Mouse (Mus musculus) lung, embryonic 15.5 days (tissue): ENCODE data around the gene Lrch1. TPM values are rescaled to one million over a fixed set of nuclear protein-coding genes. Genes with fewer than 3 reads are reported as not detected.

Source experiments
- ATAC-seq: fragments of 200-750 bp; cut with Nextera tagmentation; 2 replicates; pipeline ENCODE4 v1.8.0; 2017; ENCODE audit warnings: moderate number of reproducible peaks, borderline replicate concordance; ENCODE audit not compliant: low FRiP score, low TSS enrichment; ENCODE audit errors: extremely low read depth
- H3K27ac ChIP-seq: fragments of 300-500 bp; sonication (generic); 2 replicates; pipeline ENCODE4 v1.5.1; 2015; ENCODE audit warnings: moderate library complexity, mild to moderate bottlenecking, inconsistent platforms
- H3K27me3 ChIP-seq: fragments of 300-500 bp; sonication (generic); 2 replicates; pipeline ENCODE4 v1.6.1; 2015; ENCODE audit warnings: inconsistent platforms
- H3K36me3 ChIP-seq: fragments of 300-500 bp; sonication (generic); 2 replicates; pipeline ENCODE4 v1.6.1; 2015; ENCODE audit warnings: inconsistent platforms
- H3K4me1 ChIP-seq: fragments of 300-500 bp; sonication (generic); 2 replicates; pipeline ENCODE4 v1.6.1; 2015; ENCODE audit warnings: inconsistent platforms
- H3K4me2 ChIP-seq: fragments of 300-500 bp; sonication (generic); 2 replicates; pipeline ENCODE4 v1.6.1; 2015; ENCODE audit warnings: inconsistent platforms, mild to moderate bottlenecking, moderate library complexity
- H3K4me3 ChIP-seq: fragments of 300-500 bp; sonication (generic); 2 replicates; pipeline ENCODE4 v1.5.1; 2015; ENCODE audit warnings: mild to moderate bottlenecking, inconsistent platforms
- H3K9ac ChIP-seq: fragments of 300-500 bp; sonication (generic); 2 replicates; pipeline ENCODE4 v1.6.1; 2015; ENCODE audit warnings: inconsistent platforms
- H3K9me3 ChIP-seq: fragments of 300-500 bp; sonication (generic); 2 replicates; pipeline ENCODE4 v1.6.1; 2016; ENCODE audit warnings: inconsistent platforms
- whole genome bisulfite sequencing: fragments of 180-500 bp; shearing (Covaris S2); methylation state at CpG from one replicate; pipeline ENCODE4 v1.1.7; 2015; 5-methylcytosine and 5-hydroxymethylcytosine counted together
- polyA plus RNA-seq: library from polyadenylated mRNA; unstranded; fragments of >200 nt; fragmentation: Nextera tagmentation; extraction: Ambion mirVana; gene quantifications from 2 replicates; pipeline ENCODE4 v1.2.1, GENCODE M21; 2015

The Lrch1 gene
- polyA plus RNA-seq, 1 experiment from 2014 or later, result 19.9 TPM

DNA sequence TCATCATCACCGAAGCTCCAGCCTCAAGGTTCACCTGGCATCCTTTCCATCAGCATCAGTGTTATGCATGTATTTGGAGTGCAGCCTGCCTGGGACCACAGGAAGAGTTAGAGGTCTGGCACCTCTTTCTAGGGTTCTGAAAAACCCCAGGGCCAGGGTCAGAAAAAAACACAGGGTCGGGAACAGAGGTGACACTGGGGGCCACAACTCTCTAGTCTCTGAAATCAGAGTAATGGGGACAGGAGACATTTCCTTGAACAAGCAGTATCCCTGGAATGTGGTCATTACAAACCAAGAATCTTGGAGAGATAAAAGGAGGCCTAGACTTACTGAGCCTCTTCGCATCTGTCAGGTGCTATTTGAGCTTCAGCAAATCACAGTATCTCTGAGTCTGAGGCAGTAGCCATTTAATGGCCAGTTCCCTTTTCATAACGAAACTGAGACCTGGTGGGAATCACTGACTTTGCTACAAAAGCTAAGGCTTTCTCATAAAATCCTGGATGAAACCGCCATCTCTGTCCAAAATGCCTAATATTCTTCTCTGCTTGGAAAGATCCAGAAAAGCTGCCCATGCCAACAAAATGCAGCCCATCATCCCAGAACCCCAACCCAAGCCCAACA is 30.1 kb downstream of the Lrch1 start:
- WGBS, result 78% methylated on average over 5 of the region's 5 CpGs
- Histone ChIP-seq H3K4me1 (peaks cover 50% of the 10 kb centered on the region), H3K27ac (no peak overlapping the region), H3K27me3 (no peaks in the 10 kb centered on the region), H3K4me3 (no peak overlapping the region), H3K9ac (no peak overlapping the region), H3K36me3 (no peaks in the 10 kb centered on the region), H3K4me2 (no peak overlapping the region), H3K9me3 (no peaks in the 10 kb centered on the region)
- no peak for ATAC-seq

DNA sequence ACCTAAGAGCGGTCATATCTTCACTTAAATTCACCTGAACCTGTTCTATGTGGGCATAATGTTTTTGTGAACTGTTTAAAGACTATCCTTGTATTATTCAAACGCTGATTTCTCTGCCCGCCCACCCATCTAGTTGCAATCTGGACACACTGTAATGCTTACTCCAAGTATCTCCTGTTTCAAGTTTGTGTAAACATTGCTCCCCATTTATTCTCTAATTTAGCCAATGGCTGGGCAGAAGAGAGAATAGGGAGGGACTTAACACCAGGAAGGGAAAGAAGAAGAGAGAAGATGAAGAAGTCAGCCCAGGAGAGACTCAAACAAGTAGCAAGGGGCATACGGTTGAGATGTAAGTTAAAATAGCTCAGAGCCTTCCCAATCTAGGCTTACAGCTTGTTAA is 31.0 kb downstream of the Lrch1 start:
- WGBS, result 47% methylated on average over 4 of the region's 4 CpGs
- peak; percentile 48; the same call in 1 of the 2 replicates for ATAC-seq
- Histone ChIP-seq H3K36me3 (no peaks in the 10 kb centered on the region), H3K27ac (no peak overlapping the region), H3K4me1 (peaks cover 46% of the 10 kb centered on the region), H3K4me3 (no peak overlapping the region), H3K9me3 (no peaks in the 10 kb centered on the region), H3K27me3 (no peaks in the 10 kb centered on the region), H3K4me2 (no peak overlapping the region), H3K9ac (no peak overlapping the region)

DNA sequence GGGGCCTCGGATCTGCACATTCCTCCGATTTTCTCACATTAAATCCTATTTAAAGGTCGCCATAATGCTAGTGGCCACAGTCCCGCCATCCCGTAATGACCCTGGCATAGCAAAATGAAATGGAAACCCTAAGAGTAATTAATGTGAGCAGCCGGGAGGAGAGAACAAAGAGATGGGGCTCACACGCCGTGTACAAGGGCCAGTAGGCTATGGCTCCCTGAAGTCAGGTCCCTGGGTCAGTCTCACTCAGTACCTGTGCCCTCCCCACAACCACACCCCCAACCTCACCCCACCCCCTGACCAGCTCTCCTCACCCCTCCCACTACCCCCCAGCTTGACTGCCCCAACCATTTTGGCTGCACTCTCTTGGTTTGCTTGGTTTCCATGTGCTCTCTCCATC is 31.6 kb downstream of the Lrch1 start:
- 75% methylated on average over 8 of the region's 8 CpGs for WGBS
- Histone ChIP-seq H3K27me3 (no peaks in the 10 kb centered on the region), H3K36me3 (no peaks in the 10 kb centered on the region), H3K4me2 (no peak overlapping the region), H3K4me3 (no peak overlapping the region), H3K9me3 (no peaks in the 10 kb centered on the region), H3K27ac (no peak overlapping the region), H3K4me1 (peaks cover 51% of the 10 kb centered on the region), H3K9ac (no peak overlapping the region)
- ATAC-seq, result no peak

DNA sequence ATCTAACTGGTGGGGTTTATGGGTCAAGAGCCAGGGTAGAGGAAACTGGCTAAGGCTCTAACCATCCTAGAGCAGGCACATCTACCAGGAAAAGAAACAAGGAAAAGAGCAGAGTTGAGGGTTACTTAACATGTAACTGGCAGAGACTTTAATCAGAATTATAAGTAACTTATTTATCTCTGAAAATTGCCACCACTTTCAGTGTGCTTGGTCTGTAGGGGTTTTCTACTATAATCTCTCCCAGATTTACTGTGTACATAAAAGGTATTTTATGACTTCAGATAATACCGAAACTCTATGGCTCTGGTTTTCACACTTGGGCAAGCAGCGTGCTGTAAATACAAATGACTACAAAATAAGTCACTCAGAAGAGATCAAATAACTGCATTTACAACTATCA is 32.0 kb downstream of the Lrch1 start:
- Histone ChIP-seq H3K4me1 (peaks cover 55% of the 10 kb centered on the region), H3K4me2 (no peak overlapping the region), H3K36me3 (no peaks in the 10 kb centered on the region), H3K4me3 (no peak overlapping the region), H3K27ac (peak overlapping the region; percentile 82; the same call in 1 of the 2 replicates), H3K9me3 (no peaks in the 10 kb centered on the region), H3K9ac (no peak overlapping the region), H3K27me3 (no peaks in the 10 kb centered on the region)
- WGBS, result 69% methylated on average over 2 of the region's 2 CpGs
- no peak for ATAC-seq

DNA sequence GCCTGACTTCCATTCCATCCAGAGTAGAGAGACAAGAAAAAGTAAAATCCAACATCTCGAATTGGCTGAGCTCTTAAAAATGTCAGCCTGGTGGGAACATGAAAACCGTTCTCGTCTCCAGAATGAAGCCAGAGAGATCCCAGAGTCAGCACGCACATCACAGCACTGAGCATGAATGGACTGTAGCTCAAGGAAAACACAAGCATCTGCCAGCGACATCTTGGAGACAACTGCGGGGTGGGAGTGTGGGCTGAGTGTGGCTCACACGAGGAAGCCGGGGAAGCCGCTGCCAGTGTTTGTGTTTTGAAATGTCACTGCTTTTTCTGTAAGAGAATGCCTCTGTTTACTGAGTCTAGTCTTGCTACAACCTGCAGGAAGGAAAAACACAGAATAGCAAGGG is 32.7 kb downstream of the Lrch1 start:
- Histone ChIP-seq H3K9me3 (no peaks in the 10 kb centered on the region), H3K4me2 (no peak overlapping the region), H3K9ac (no peak overlapping the region), H3K36me3 (no peaks in the 10 kb centered on the region), H3K4me1 (peaks cover 60% of the 10 kb centered on the region), H3K4me3 (no peak overlapping the region), H3K27ac (peak overlapping the region; percentile 82), H3K27me3 (no peaks in the 10 kb centered on the region)
- peak; percentile 56; the same call in 1 of the 2 replicates for ATAC-seq
- WGBS, result 32% methylated on average over 9 of the region's 9 CpGs

DNA sequence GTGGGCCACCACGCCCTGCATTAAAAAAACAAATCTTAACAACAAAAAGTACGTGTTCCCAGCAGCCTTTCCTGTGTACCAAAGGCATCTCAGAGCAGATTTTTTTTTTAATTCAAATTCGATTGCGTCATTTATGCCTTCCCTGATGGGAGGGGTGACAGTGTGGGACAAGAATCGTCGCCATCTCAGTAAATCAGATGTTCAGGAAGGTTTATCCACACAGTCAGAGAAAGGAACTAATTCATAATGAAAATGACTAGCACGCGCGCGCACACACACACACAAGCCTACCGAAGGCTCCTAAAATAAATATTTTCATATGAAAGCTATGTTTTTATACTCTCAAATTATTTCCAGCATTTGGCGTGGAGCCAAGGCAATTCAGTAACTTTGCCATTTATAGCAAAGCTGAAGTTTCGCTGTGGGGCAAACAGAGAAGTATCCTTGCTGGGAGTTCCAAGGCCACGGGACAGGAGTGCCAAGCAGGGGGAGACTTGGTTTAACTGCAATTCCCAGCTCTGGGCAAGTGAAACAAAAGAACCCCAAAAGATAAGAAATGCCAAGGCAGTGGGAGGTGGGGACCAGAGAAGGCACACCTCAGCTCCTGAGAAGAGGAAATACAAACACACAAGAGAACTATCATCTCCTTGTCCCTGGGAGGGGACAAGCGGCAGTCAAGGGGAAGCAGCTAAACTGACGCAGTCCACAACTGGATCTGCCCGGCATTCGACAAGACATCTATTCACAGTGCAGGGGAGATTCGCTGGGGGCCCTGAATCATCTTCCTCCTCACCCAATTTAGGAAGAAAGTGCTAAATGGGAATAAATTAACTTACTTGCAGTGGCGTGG is 34.1 kb downstream of the Lrch1 start:
- no peak overlapping the region for H3K9ac ChIP-seq
- peaks cover 60% of the 10 kb centered on the region for H3K4me1 ChIP-seq
- peak; percentile 48; the same call in 1 of the 2 replicates for ATAC-seq
- peak overlapping the region; percentile 82 for H3K27ac ChIP-seq
- H3K36me3 ChIP-seq, result no peaks in the 10 kb centered on the region
- H3K9me3 ChIP-seq, result no peaks in the 10 kb centered on the region
- no peak overlapping the region for H3K4me3 ChIP-seq
- WGBS, result 28% methylated on average over 20 of the region's 20 CpGs
- H3K4me2 ChIP-seq, result peak overlapping the region; percentile 36
- no peaks in the 10 kb centered on the region for H3K27me3 ChIP-seq

DNA sequence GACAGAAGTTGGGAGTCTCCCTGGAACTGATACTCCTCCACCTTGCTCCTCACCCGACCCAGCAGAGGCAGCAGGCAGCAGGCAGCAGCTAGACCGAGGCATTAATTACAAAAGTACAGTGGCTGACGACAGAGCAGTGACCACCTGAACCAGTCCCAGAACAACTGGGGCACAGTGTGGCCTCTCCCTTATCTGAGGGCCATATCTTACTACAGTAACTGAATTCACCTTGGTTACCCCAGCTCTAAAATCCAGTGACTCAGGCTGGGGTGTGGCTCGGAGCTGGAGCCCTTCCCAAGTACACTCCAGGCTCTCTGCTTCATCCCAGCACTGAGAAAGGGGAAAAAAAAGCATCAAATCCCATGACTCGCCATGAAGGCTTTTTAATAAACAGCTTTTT is 37.3 kb downstream of the Lrch1 start:
- peak; percentile 24; the same call in 1 of the 2 replicates for ATAC-seq
- no peak overlapping the region for H3K4me2 ChIP-seq
- 0 out of 2 replicates have a peak overlapping the region, but pooled peaks have one; percentile 8 for H3K27ac ChIP-seq
- H3K4me1 ChIP-seq, result peaks cover 54% of the 10 kb centered on the region
- H3K4me3 ChIP-seq, result no peak overlapping the region
- H3K9ac ChIP-seq, result no peak overlapping the region
- no peaks in the 10 kb centered on the region for H3K9me3 ChIP-seq
- no peaks in the 10 kb centered on the region for H3K27me3 ChIP-seq
- no peaks in the 10 kb centered on the region for H3K36me3 ChIP-seq
- WGBS, result 42% methylated on average over 5 of the region's 5 CpGs

DNA sequence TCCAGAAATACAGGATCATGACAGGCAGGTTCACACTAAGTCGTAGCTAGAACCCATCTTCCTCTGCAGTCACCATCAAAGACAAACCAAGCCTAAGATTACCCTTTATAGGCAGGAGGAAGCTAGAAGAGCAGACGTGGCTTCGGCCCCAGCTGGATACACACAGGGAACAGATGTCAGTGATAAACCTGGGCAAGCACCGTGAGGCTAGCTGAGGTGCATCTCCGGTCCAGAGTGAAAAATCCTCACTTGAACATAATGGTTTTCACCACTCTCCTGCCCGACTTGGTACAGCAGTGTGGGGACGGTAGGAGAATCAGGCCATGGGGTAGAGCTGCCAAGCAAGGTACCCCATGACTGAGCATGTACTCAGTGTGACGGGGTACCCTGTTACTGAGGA is 38.7 kb downstream of the Lrch1 start:
- Histone ChIP-seq H3K27ac (no peak overlapping the region), H3K27me3 (no peaks in the 10 kb centered on the region), H3K4me2 (no peak overlapping the region), H3K9me3 (no peaks in the 10 kb centered on the region), H3K4me3 (no peak overlapping the region), H3K4me1 (peaks cover 41% of the 10 kb centered on the region), H3K36me3 (no peaks in the 10 kb centered on the region), H3K9ac (no peak overlapping the region)
- WGBS, result 78% methylated on average over 8 of the region's 8 CpGs
- ATAC-seq, result no peak

DNA sequence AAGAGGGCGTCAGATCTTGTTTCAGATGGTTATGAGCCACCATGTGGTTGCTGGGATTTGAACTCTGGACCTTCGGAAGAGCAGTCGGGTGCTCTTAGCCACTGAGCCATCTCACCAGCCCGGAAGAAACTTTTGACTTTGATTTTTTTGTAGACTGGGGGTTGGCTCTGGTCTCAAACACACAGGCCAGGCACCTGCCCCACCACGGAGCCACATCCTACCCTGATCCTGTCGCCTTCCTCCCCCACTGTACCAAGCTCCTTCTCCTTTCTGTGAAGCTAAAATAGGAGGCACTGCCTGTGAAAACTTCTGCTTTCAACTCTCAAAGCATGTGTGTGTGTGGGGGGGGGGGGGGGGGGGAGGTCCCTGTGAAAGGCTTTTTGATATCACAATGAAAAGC is 39.4 kb downstream of the Lrch1 start:
- 82% methylated on average over 6 of the region's 6 CpGs for WGBS
- no peaks in the 10 kb centered on the region for H3K9me3 ChIP-seq
- ATAC-seq, result no peak
- H3K4me3 ChIP-seq, result no peak overlapping the region
- H3K36me3 ChIP-seq, result no peaks in the 10 kb centered on the region
- H3K27me3 ChIP-seq, result no peaks in the 10 kb centered on the region
- no peak overlapping the region for H3K27ac ChIP-seq
- H3K4me1 ChIP-seq, result peaks cover 33% of the 10 kb centered on the region
- no peak overlapping the region for H3K4me2 ChIP-seq
- H3K9ac ChIP-seq, result no peak overlapping the region

DNA sequence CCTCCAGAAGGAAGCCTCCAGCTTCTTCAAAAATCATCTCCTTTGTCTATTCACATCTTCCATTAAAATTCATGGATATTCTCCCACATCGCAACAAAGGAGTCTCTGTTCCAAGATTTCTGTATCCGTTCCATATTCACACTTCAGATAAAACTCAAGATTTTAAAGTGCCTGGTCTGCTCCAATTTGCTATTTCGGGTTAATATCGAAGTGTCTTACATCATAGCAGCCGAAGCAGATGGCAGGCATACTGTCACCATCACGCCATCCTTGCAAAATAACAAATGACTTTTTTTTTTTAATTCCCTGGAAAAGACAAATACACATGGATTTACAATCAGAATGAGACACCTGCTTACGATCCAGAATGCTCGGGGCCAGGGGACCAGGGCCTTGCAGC is 40.0 kb downstream of the Lrch1 start:
- H3K4me3 ChIP-seq, result no peak overlapping the region
- no peak overlapping the region for H3K4me2 ChIP-seq
- H3K27me3 ChIP-seq, result no peaks in the 10 kb centered on the region
- no peaks in the 10 kb centered on the region for H3K9me3 ChIP-seq
- H3K4me1 ChIP-seq, result peaks cover 34% of the 10 kb centered on the region; the same call in 1 of the 2 replicates
- H3K27ac ChIP-seq, result no peak overlapping the region
- no peak overlapping the region for H3K9ac ChIP-seq
- WGBS, result 82% methylated on average over 8 of the region's 8 CpGs
- ATAC-seq, result no peak
- H3K36me3 ChIP-seq, result no peaks in the 10 kb centered on the region

DNA sequence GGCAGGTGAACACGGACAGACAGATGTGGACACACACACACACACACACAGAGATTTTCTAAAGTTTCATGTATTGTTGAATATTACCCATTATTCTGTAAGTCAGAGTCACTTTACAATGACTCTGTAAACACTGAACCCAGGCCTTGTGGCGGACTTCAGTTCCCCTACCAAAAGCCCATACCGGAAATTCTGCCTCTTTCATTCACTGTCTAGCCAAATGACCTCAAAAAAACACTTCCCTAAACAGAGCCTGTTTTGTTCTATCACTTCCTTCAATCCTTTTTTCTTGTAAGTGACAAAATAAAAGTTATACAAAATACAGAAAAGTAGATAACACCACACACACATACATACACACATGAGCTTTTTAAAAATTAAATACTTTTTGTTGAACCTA is 41.7 kb downstream of the Lrch1 start:
- no peak for ATAC-seq
- no peak overlapping the region for H3K27ac ChIP-seq
- H3K36me3 ChIP-seq, result no peaks in the 10 kb centered on the region
- H3K9ac ChIP-seq, result no peak overlapping the region
- WGBS, result 46% methylated on average over 3 of the region's 3 CpGs
- no peak overlapping the region for H3K4me2 ChIP-seq
- H3K4me1 ChIP-seq, result peaks cover 28% of the 10 kb centered on the region; the same call in 1 of the 2 replicates
- no peaks in the 10 kb centered on the region for H3K27me3 ChIP-seq
- H3K9me3 ChIP-seq, result no peaks in the 10 kb centered on the region
- H3K4me3 ChIP-seq, result no peak overlapping the region

DNA sequence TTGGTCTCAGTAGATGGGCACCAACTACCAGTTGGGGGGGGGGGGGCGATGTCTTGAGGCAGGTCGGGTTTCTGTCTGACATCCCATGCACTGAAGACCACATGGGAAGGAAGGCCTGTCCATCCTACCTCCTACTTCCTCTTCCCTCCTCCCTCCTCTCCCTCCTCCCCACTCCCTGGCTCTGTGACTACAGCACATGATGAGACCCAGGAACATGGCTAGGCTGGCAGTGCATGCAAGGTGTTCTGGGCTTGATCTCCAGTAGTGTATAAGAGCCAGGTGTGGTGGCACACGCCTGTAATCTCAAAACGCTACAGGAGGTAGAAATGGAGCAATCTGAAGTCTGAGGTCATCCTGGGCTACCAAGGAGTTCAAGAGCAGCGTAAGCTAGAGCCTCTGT is 43.2 kb downstream of the Lrch1 start:
- Histone ChIP-seq H3K9me3 (no peaks in the 10 kb centered on the region), H3K27me3 (no peaks in the 10 kb centered on the region), H3K4me2 (no peak overlapping the region), H3K9ac (no peak overlapping the region), H3K4me1 (peaks cover 30% of the 10 kb centered on the region), H3K27ac (no peak overlapping the region), H3K4me3 (no peak overlapping the region), H3K36me3 (no peaks in the 10 kb centered on the region)
- no peak for ATAC-seq
- WGBS, result 84% methylated on average over 5 of the region's 5 CpGs
